Mouse (Mus musculus) gastrocnemius, adult 8-10 months (tissue): Measurements from ENCODE around the gene Fam173b. TPM values are rescaled to one million over a fixed set of nuclear protein-coding genes. Genes with fewer than 3 reads are reported as not detected.
"Not testable (repeated sequence)": the region's sequence is repeated elsewhere in the genome, so short reads cannot be mapped to it uniquely, and the experiment has no call there.

Experiments
- DNase-seq, 2 experiments: peaks; one replicate each; pipeline ENCODE4 v3.0.0; 2022; ENCODE audit warnings: low spot score in 2 of 2
- total RNA-seq, 4 experiments: library from RNA; stranded (reverse); gene quantifications; 2 replicates each; pipeline ENCODE4 v1.2.4; 2022

The Fam173b gene
- 10 to 100 TPM; 11.9 to 14.9 (median 12.8) TPM for total RNA-seq

GRCm38 (mm10) chr15:31601646-31602374, at the start of gene Fam173b, which contains the start of gene Cct5:
Gene Fam173b, plus strand, starts transcription at chr15:31601852.
Gene Cct5, minus strand, starts transcription at chr15:31601804.
- peak; percentile 95 for DNase-seq

GRCm38 (mm10) chr15:31554855-31555254, 46.8 kb upstream of the Fam173b start:
- DNase-seq: no peak

GRCm38 (mm10) chr15:31561390-31561789, 40.3 kb upstream of the Fam173b start:
- DNase-seq: no peak

- no peak for DNase-seq
These were observed 39.7 kb upstream of the Fam173b start for GRCm38 (mm10) chr15:31561976-31562375.

GRCm38 (mm10) chr15:31562847-31563246, 38.8 kb upstream of the Fam173b start:
- no peak for DNase-seq

GRCm38 (mm10) chr15:31563577-31564546, 37.8 kb upstream of the Fam173b start:
- no peak for DNase-seq

GRCm38 (mm10) chr15:31565184-31565583, 36.5 kb upstream of the Fam173b start, which contains the start of gene Cmbl:
Gene Cmbl, plus strand, starts transcription at chr15:31565389.
- DNase-seq: no peak

- DNase-seq: no peak
These were observed 35.9 kb upstream of the Fam173b start for GRCm38 (mm10) chr15:31565786-31566185.

GRCm38 (mm10) chr15:31567431-31567830, 34.2 kb upstream of the Fam173b start:
- no peak for DNase-seq

GRCm38 (mm10) chr15:31568581-31568996, 33.1 kb upstream of the Fam173b start:
- peak; percentile 29 to 56 for DNase-seq

GRCm38 (mm10) chr15:31569325-31570022, 32.2 kb upstream of the Fam173b start:
- peak; percentile 50 to 70 for DNase-seq

GRCm38 (mm10) chr15:31570959-31571358, 30.7 kb upstream of the Fam173b start:
- no peak for DNase-seq

GRCm38 (mm10) chr15:31571906-31572722, 29.5 kb upstream of the Fam173b start:
- peak; percentile 13 to 54 for DNase-seq

- DNase-seq: no peak
These were observed 28.4 kb upstream of the Fam173b start for GRCm38 (mm10) chr15:31573287-31573686.

- no peak for DNase-seq
These were observed 28.0 kb upstream of the Fam173b start for GRCm38 (mm10) chr15:31573692-31574091.

GRCm38 (mm10) chr15:31576076-31576475, 25.6 kb upstream of the Fam173b start:
- no peak for DNase-seq

GRCm38 (mm10) chr15:31581086-31581485, 20.6 kb upstream of the Fam173b start:
- not testable (repeated sequence) for DNase-seq

GRCm38 (mm10) chr15:31583304-31584085, 18.2 kb upstream of the Fam173b start:
- no peak for DNase-seq

- no peak for DNase-seq
These were observed 16.4 kb upstream of the Fam173b start for GRCm38 (mm10) chr15:31585238-31585637.

- no peak for DNase-seq
These were observed 15.6 kb upstream of the Fam173b start for GRCm38 (mm10) chr15:31586088-31586487.
